Mouse (Mus musculus) liver, embryonic 14.5 days (tissue): ENCODE data around the gene Dock4.

Experiments used
- CTCF ChIP-seq: IDR thresholded peaks from 2 replicates; pipeline ENCODE4 v1.5.1; 2016; ENCODE audit warnings: antibody characterized with exemption, low read depth, control low read depth
- EP300 ChIP-seq: IDR thresholded peaks from 2 replicates; pipeline ENCODE4 v1.6.1; 2016; ENCODE audit warnings: antibody characterized with exemption, low read depth

- no peak for TF ChIP-seq EP300
- no peak for TF ChIP-seq CTCF
These were observed 439.6 kb downstream of the Dock4 start for GRCm38 (mm10) chr12:40885377-40885776.
